Mouse (Mus musculus) MEL (cell line): ENCODE data around the gene Pdzph1.

ENCODE experiments used
- BHLHE40 ChIP-seq: IDR thresholded peaks from 2 replicates; pipeline ENCODE4 v1.6.1; 2012; ENCODE audit warnings: low read depth, mild to moderate bottlenecking, inconsistent platforms, low read length, improper control_type of control experiment, borderline replicate concordance
- CTCF ChIP-seq, 3 experiments: IDR thresholded peaks in 2 of 3; conservative IDR thresholded peaks in 1 of 3; 2 replicates each; pipeline ENCODE4 v1.5.1; 2011 to 2012; ENCODE audit warnings: low read length in 3 of 3, low read depth in 2 of 3, mild to moderate bottlenecking in 2 of 3, improper control_type of control experiment in 1 of 3, inconsistent platforms in 1 of 3, mixed read lengths in 1 of 3, moderate library complexity in 1 of 3; ENCODE audit not compliant: control insufficient read depth in 1 of 3, insufficient read depth in 1 of 3, poor library complexity in 1 of 3, severe bottlenecking in 1 of 3
- EP300 ChIP-seq, 2 experiments: IDR thresholded peaks; 2 replicates each; pipeline ENCODE4 v1.6.1; 2011; ENCODE audit warnings: improper control_type of control experiment in 2 of 2, low read length in 2 of 2, low read depth in 1 of 2, mild to moderate bottlenecking in 1 of 2
- MAX ChIP-seq: IDR thresholded peaks from 2 replicates; pipeline ENCODE4 v1.6.1; 2011; ENCODE audit warnings: low read length, improper control_type of control experiment
- ZC3H11A ChIP-seq: IDR thresholded peaks from 2 replicates; pipeline ENCODE4 v1.6.1; 2012; ENCODE audit warnings: low read depth, mild to moderate bottlenecking, inconsistent platforms, low read length, improper control_type of control experiment

- no peak for TF ChIP-seq MAX
- no peak for TF ChIP-seq EP300 (IDR thresholded peaks at IDR 0.05; ENCODE audit: low read depth in 1 of 2, low read length in 2 of 2)
- no peak for TF ChIP-seq BHLHE40
- TF ChIP-seq ZC3H11A, result no peak
- no peak for TF ChIP-seq CTCF (IDR thresholded peaks at IDR 0.05 in 2 of 3, conservative IDR thresholded peaks at IDR 0.05 in 1 of 3; ENCODE audit: control insufficient read depth in 1 of 3, insufficient read depth in 1 of 3, low read depth in 2 of 3, low read length in 3 of 3, poor library complexity in 1 of 3, severe bottlenecking in 1 of 3)
Measured at GRCm38 (mm10) chr17:58973237-58973636, 17.9 kb downstream of the Pdzph1 start.
